Mouse (Mus musculus) subcutaneous adipose tissue, adult 2 months (tissue): Measurements from ENCODE around the gene Krt12. TPM values are rescaled to one million over a fixed set of nuclear protein-coding genes. Genes with fewer than 3 reads are reported as not detected.

Experiments used
- polyA plus RNA-seq: library from polyadenylated mRNA; depleted of rRNA; stranded (reverse); fragments of >200 nt; gene quantifications from 2 replicates; pipeline ENCODE4 v1.2.3, GENCODE M21; 2012; ENCODE audit warnings: low replicate concordance; rRNA removed

Krt12 gene
- 0.48 TPM in 1 of 2 replicates, not detected in the other for polyA plus RNA-seq

DNA sequence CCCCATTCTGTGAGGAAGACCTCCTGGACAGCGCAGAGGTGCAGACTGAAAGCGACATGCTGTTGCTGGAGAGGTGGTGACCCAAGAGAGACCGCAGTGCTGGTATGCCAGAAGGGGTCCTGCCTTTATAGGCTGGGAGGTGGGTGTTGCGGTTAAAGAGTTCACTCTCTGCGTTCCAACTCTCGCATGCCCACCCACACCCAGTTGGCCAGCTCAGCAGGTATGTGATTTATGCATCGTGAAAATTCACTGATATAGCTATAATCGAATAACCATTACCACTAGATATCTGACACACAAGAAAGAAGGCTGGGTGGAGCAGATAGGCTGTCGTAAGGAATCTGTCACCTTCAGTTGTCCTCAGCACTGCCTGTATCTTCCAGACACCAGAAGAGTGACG, at the start of gene Krt12:
Krt12 (minus strand) TSS at position 101 of the 400 bp plus-strand sequence.

DNA sequence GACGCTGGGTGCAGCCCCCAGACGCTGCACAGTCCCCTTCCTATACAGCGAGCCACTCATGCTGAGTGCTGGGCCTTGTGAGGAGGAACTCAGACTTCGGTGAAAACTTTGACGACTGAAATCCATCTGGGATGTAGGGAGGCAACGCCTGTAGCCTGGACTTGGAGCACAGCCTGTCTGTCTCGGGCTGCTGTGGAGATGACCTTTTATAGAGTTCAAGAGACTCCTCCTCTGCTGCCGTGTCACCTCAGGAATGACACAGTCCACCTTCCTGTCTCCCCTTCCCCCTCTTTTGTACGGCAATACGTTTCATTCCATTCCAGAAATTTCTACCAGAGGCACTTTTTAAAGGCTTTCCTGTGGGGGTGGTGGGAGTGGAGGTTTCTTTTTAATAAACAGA, 15.9 kb upstream of the Krt12 start, which contains the start of gene Krt20:
Krt20 (minus strand) TSS at position 179 of the 400 bp plus-strand sequence.

GRCm38 (mm10) chr11:99389264-99389663, 32.8 kb downstream of the Krt12 start, which contains the start of gene Krt10:
Gene Krt10, minus strand, starts transcription at chr11:99389364.

GRCm38 (mm10) chr11:99374803-99375202, 47.3 kb downstream of the Krt12 start, which contains the start of gene Krt28:
Gene Krt28, minus strand, starts transcription at chr11:99374903.

Other genes with a start within 250 kb of the Krt12 start
- 17.4 and 34.5 TPM in 2 replicates for gene Smarce1, start 191.2 kb downstream of the Krt12 start, polyA plus RNA-seq
- gene Krt222, start 178.2 kb downstream of the Krt12 start, polyA plus RNA-seq: 0.57 and 2.1 TPM in 2 replicates
- gene Krt24, start 137.0 kb downstream of the Krt12 start, polyA plus RNA-seq: not detected in 2 replicates
- 0.45 TPM in 1 of 2 replicates, not detected in the other for gene Krt25, start 99.3 kb downstream of the Krt12 start, polyA plus RNA-seq
- gene Krt26, start 84.3 kb downstream of the Krt12 start, polyA plus RNA-seq: not detected in 2 replicates
- not detected in 2 replicates for gene Krt27, start 71.2 kb downstream of the Krt12 start, polyA plus RNA-seq
- 0.09 and 0.12 TPM in 2 replicates for gene Krt28, start 47.4 kb downstream of the Krt12 start, polyA plus RNA-seq
- 0.95 and 1.5 TPM in 2 replicates for gene Krt10, start 32.9 kb downstream of the Krt12 start, polyA plus RNA-seq
- 0.21 and 0.69 TPM in 2 replicates for gene Krt20, start 15.9 kb upstream of the Krt12 start, polyA plus RNA-seq
- gene Krt23, start 70.9 kb upstream of the Krt12 start, polyA plus RNA-seq: 7.2 TPM in 1 of 2 replicates, not detected in the other
- 0.33 TPM in 1 of 2 replicates, not detected in the other for gene Krt39, start 99.1 kb upstream of the Krt12 start, polyA plus RNA-seq
- gene Krt40, start 120.9 kb upstream of the Krt12 start, polyA plus RNA-seq: not detected in 2 replicates
- not detected in 2 replicates for gene Krtap3-3, start 128.6 kb upstream of the Krt12 start, polyA plus RNA-seq
- gene Krtap3-2, start 134.6 kb upstream of the Krt12 start, polyA plus RNA-seq: not detected in 2 replicates
- gene Gm11939, start 137.2 kb upstream of the Krt12 start, polyA plus RNA-seq: not detected in 2 replicates
- not detected in 2 replicates for gene Krtap3-1, start 144.4 kb upstream of the Krt12 start, polyA plus RNA-seq
- not detected in 2 replicates for gene Krtap1-5, start 158.8 kb upstream of the Krt12 start, polyA plus RNA-seq
- not detected in 2 replicates for gene Krtap1-4, start 161.4 kb upstream of the Krt12 start, polyA plus RNA-seq
- not detected in 2 replicates for gene Krtap1-3, start 169.1 kb upstream of the Krt12 start, polyA plus RNA-seq
- gene Krtap9-3, start 175.8 kb upstream of the Krt12 start, polyA plus RNA-seq: not detected in 2 replicates
- not detected in 2 replicates for gene Gm11938, start 181.0 kb upstream of the Krt12 start, polyA plus RNA-seq
- gene Gm11937, start 187.9 kb upstream of the Krt12 start, polyA plus RNA-seq: not detected in 2 replicates
- gene Krtap2-4, start 192.6 kb upstream of the Krt12 start, polyA plus RNA-seq: not detected in 2 replicates
- not detected in 2 replicates for gene Gm11562, start 198.2 kb upstream of the Krt12 start, polyA plus RNA-seq
- not detected in 2 replicates for gene Krtap4-1, start 206.0 kb upstream of the Krt12 start, polyA plus RNA-seq
- not detected in 2 replicates for gene Krtap4-2, start 212.8 kb upstream of the Krt12 start, polyA plus RNA-seq
- not detected in 2 replicates for gene Krtap4-7, start 221.8 kb upstream of the Krt12 start, polyA plus RNA-seq
- not detected in 2 replicates for gene Gm11555, start 228.0 kb upstream of the Krt12 start, polyA plus RNA-seq
- not detected in 2 replicates for gene Gm11563, start 236.7 kb upstream of the Krt12 start, polyA plus RNA-seq
- gene Krtap4-6, start 243.7 kb upstream of the Krt12 start, polyA plus RNA-seq: not detected in 2 replicates